Mouse (Mus musculus): ENCODE measurements at regions not wholly inside any gene's neighbourhood (a gene's known extent, or its start where the extent isn't known, plus 50 kb on each side); places are given as distances from the start of the nearest gene placed in this dataset.

- TF ChIP-seq CTCF (IDR thresholded peaks at IDR 0.05; ENCODE audit: extremely low read depth, insufficient read depth, low read length), result no peak
- TF ChIP-seq POLR2A (IDR thresholded peaks at IDR 0.05; ENCODE audit: extremely low read depth, insufficient read depth, low read length), result no peak
Measured at GRCm38 (mm10) chr1:121177136-121177907, 155.1 kb downstream of the Insig2 start.

Data from cortical plate, adult 2 months (tissue).